Mouse (Mus musculus): ENCODE measurements around the gene Ptgr2. TPM values are rescaled to one million over a fixed set of nuclear protein-coding genes. Genes with fewer than 3 reads are reported as not detected.
"Not testable (repeated sequence)": the region's sequence is repeated elsewhere in the genome, so short reads cannot be mapped to it uniquely, and the experiment has no call there.

Ptgr2 gene
- polyA plus RNA-seq, 1 experiment from 2014 or later: 17.4 TPM

DNA sequence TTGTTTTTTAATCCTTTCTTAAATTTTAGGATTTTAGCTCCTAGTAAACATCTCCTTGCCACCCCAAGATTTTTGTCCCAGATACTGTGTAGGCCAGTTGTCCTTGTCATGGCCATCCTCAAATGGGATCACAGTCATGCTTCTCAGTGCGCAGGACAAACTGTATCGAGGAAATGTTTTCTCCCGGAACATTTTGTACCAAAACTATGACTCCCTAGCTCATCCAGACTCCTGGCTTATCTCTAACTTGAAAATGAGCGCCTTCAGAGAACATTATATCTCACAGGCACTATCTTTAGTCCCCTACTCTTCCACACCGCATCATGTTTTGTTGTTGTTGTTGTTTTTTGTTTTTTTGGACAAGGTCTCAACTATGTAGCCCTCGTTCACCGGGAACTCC, 31.0 kb downstream of the Ptgr2 start:
- Histone ChIP-seq H3K4me3 (peak overlapping the region; percentile 99), H3K4me1 (peaks cover 14% of the 10 kb centered on the region), H3K4me2 (replicated peaks) (peak overlapping the region; percentile 92), H3K9me3 (no peaks in the 10 kb centered on the region), H3K27me3 (replicated peaks) (no peaks in the 10 kb centered on the region), H3K27ac (no peak overlapping the region), H3K9ac (peak overlapping the region; percentile 96), H3K36me3 (no peaks in the 10 kb centered on the region)
- 51% methylated on average over 7 of the region's 7 CpGs for WGBS
- ATAC-seq (ENCODE audit: low FRiP score, low read depth): no peak

DNA sequence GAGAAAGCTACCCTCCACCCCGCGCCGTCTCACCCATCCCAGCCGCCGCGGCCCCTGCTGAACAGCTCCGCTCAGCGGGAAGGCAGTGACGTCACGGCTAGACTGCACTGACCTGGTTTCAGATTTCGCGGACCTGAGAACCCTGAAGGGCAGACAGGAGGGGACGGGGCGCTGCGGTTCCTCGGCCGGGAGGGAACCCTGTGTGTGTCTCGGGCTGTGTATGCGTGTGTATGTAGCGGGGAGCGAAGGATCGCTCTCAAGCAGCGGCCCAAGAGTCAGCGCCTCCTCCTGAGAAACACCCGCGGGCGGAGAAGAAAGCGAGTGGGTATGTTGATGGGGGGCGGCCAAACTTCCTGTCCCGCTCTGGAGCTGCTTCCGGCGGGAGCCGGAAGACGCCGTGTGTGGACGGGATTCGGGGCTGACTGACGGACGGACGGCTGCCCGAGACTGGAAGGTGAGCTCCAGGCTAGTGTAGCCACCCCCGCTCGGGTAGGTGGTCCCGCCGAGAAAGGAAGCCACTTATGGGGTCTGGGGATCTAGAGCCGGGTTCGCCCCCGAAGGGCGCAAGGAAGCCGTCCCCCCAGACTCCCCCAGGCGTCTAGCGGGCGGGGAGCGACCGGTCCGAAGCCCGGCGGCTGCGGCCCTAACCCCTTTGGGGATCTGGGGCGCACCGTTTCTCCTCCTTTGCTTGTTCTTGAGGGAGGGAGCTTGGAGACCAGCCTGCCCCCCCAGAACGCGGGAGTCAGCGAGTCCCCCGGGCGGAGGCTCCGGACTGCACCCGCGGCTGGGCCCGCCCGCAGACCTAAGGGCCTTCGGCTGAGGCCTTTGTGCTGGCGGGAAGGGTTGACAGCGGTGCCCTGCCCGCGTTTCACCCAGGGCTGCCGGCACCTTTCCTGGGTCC, 31.9 kb downstream of the Ptgr2 start, which contains the start of gene Zfp410:
Zfp410 (plus strand) TSS at position 132 of the 901 bp plus-strand sequence.
- H3K36me3 ChIP-seq: no peaks in the 10 kb centered on the region
- peaks cover 14% of the 10 kb centered on the region for H3K4me1 ChIP-seq
- H3K27me3 ChIP-seq (replicated peaks): no peaks in the 10 kb centered on the region
- H3K9ac ChIP-seq: peak within 1 kb of the TSS; percentile 96
- peak within 1 kb of the TSS; percentile 99 for H3K4me3 ChIP-seq
- peak within 1 kb of the TSS; percentile 57 for H3K27ac ChIP-seq
- H3K4me2 ChIP-seq (replicated peaks): peak within 1 kb of the TSS; percentile 92
- WGBS: under 1% methylated on average over 77 of the region's 77 CpGs
- ATAC-seq (ENCODE audit: low FRiP score, low read depth): peak; percentile 94
- H3K9me3 ChIP-seq: no peaks in the 10 kb centered on the region

DNA sequence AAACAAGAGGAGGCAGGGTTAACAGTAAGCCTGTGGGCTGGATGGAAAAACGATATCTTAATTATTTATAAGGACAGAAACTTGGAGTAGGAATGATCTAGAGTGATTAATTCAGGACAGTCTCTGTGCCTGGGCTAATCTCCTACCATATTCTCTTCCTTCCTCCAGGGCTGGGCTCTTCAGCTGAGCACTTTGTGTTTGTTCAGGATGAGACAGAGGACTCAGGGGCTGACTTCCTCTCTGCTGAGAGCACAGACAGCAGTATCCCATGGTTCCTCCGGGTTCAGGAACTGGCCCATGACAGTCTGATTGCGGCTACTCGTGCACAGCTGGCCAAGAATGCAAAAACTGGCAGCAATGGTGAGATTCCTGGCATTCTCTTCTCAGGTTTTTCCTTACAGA, 42.1 kb downstream of the Ptgr2 start:
- H3K27ac ChIP-seq: no peak overlapping the region
- H3K27me3 ChIP-seq (replicated peaks): no peaks in the 10 kb centered on the region
- H3K4me1 ChIP-seq: no peaks in the 10 kb centered on the region
- peaks cover 59% of the 10 kb centered on the region for H3K36me3 ChIP-seq
- no peaks in the 10 kb centered on the region for H3K9me3 ChIP-seq
- 88% methylated on average over 4 of the region's 4 CpGs for WGBS
- H3K9ac ChIP-seq: no peak overlapping the region
- H3K4me3 ChIP-seq: no peak overlapping the region
- H3K4me2 ChIP-seq (replicated peaks): no peak overlapping the region
- no peak for ATAC-seq (ENCODE audit: low FRiP score, low read depth)

DNA sequence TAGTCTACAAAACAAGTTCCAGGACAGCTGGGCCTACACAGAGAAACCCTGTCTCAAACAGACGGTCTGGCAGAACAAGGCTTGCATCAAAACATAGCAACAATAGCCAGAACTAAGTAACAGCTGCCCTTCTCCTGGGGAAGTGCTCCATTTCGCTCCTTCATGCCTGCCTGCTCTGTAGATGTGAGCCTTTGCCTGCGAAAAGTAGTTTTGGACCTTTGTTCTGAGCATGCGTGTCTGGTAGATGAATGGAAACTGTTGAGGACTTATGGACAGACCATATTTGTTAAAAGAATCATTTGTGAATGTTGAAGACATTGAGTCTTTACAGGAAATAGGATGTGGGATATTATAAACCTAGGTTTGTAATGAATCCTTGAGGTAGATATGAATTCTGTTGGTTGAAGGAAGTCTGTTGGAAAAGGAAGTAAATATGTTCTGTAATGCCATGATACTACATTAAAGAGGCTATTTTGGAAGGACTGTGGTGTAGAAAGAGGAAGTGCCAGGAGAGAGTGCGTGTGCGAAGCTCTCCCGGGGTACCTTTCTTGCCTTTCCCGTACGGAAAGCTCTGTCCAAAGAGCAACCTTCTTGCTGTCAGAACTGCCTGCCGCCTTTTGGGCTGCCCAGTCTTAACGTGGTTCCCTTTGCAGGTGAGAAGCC, 52.1 kb downstream of the Ptgr2 start:
- no peaks in the 10 kb centered on the region for H3K27me3 ChIP-seq (replicated peaks)
- H3K27ac ChIP-seq: no peak overlapping the region
- no peak overlapping the region for H3K9ac ChIP-seq
- ATAC-seq (ENCODE audit: low FRiP score, low read depth): no peak
- H3K4me2 ChIP-seq (replicated peaks): no peak overlapping the region
- H3K36me3 ChIP-seq: peaks cover 81% of the 10 kb centered on the region
- 95% methylated on average over 11 of the region's 11 CpGs for WGBS
- no peaks in the 10 kb centered on the region for H3K4me1 ChIP-seq
- H3K4me3 ChIP-seq: no peak overlapping the region
- no peaks in the 10 kb centered on the region for H3K9me3 ChIP-seq

DNA sequence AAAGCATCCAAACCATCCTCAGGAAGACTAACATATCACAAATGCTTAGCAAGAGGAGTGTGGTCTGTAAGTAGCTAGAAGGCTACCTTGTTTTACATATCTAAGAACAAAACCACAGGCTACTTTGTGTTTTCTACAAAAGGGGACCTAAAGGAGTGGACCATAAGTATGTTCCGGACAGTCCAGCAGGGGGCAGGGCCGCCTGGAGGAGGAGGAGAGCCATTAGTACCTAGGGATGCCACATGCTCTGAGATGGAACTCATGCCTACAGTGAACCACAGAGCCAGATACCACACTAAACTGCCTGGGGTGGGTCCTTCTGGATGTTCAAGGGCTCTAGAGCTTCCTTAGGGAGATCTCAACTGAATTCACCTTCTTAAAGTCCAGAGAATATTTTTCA, 62.2 kb downstream of the Ptgr2 start:
- 32% methylated on average over 2 of the region's 2 CpGs for WGBS
- H3K36me3 ChIP-seq: peaks cover 53% of the 10 kb centered on the region
- no peak overlapping the region for H3K27ac ChIP-seq
- H3K4me3 ChIP-seq: no peak overlapping the region
- no peaks in the 10 kb centered on the region for H3K9me3 ChIP-seq
- no peaks in the 10 kb centered on the region; the same call in 1 of the 2 replicates for H3K4me1 ChIP-seq
- no peak for ATAC-seq (ENCODE audit: low FRiP score, low read depth)
- no peaks in the 10 kb centered on the region for H3K27me3 ChIP-seq (replicated peaks)
- no peak overlapping the region for H3K4me2 ChIP-seq (replicated peaks)
- H3K9ac ChIP-seq: no peak overlapping the region

DNA sequence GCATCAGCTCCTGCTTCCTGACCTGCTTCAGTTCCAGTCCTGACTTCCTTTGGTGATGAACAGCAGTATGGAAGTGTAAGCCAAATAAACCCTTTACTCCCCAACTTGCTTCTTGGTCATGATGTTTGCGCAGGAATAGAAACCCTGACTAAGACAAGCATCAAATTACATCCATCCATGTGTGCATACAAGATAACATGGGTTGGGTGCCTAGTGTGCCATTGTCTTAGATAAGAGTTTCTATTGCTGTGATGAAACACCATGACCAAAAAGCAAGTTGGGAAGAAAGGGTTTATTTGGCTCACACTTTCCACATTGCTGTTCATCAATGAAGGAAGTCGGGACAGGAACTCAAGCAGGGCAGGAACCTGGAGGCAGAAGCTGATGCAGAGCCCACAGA, 73.7 kb downstream of the Ptgr2 start:
- not testable (repeated sequence) for ATAC-seq (ENCODE audit: low FRiP score, low read depth); H3K9ac ChIP-seq; H3K9me3 ChIP-seq; H3K4me2 ChIP-seq (replicated peaks); H3K27me3 ChIP-seq (replicated peaks); H3K4me3 ChIP-seq; H3K27ac ChIP-seq
- 86% methylated on average over 2 of the region's 2 CpGs for WGBS
- peaks cover 14% of the 10 kb centered on the region for H3K4me1 ChIP-seq
- H3K36me3 ChIP-seq: peaks cover 35% of the 10 kb centered on the region

DNA sequence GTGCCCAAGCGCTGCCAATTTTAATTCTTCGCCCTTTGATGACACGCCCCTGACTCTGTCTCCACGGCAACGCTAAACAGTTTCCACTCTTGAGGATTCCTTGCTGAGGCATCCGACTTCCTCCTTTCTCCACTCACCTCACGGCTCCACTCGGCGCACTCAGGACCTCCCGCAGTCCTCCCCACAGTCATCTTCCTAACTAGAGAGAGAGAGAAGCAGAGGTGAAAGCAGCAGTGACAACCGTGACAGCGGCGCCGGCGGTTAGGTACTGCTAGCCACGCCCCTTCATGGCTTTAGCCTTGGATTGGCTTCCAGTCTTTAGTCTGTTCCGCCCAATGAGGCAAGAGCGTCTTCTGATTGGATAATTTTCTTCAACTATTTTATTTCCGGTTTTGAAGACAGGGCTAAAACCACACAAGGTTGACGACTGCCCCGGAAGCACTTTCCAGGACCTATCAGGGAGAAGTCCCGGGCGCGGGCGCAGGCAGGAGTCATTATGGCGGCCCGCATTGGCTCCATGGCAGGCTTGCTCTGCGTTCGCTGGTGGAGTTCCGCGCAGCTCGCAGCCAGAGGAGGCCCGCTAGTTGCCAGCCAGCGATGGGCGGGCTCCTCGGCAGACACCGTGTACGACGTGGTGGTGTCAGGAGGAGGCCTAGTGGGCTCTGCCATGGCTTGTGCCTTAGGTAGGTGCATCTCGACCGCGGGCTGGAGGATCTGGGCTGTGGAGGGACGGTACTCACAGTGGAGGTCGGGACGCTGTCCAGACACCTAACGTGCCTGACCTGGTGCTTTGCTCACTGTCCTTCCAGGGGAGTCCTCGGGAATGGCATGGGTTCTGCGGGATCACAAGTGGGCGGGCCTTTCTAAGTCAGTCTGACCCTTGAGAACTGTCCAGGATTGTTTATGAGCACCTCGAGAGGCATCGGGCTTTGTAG, 76.8 kb downstream of the Ptgr2 start, which contains the start of the genes Coq6 and Fam161b:
Coq6 (plus strand) TSS at position 103 of the 935 bp plus-strand sequence.
Fam161b (minus strand) TSS at position 279 of the 935 bp plus-strand sequence.
- Histone ChIP-seq H3K4me3 (peak within 1 kb of the TSS; percentile 92), H3K36me3 (peaks cover 6% of the 10 kb centered on the region; the same call in 1 of the 2 replicates), H3K9ac (peak within 1 kb of the TSS; percentile 75), H3K27ac (no peak within 1 kb of the TSS), H3K4me1 (peaks cover 14% of the 10 kb centered on the region), H3K9me3 (no peaks in the 10 kb centered on the region), H3K27me3 (replicated peaks) (no peaks in the 10 kb centered on the region), H3K4me2 (replicated peaks) (peak within 1 kb of the TSS; percentile 79)
- under 1% methylated on average over 51 of the region's 51 CpGs for WGBS
- peak; percentile 99 for ATAC-seq (ENCODE audit: low FRiP score, low read depth)

DNA sequence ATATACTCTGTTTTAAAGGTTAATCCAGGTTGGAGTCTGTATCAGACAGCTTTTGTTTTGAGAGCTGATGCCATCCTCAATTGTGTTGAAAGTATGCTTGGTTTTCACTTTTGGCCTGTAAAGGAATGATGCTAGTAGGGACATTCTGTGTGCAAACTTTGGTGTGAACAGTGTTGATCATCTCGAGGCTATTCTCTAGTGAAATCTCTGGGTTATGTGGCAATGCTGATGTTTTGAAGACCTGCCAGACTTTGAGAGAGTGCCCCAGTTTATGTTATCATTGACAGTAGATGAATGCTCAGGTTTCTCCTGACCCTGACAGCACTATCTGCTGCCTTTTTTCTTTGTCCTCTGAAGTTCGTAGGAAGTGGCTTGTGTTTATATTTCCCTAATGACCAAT, 77.8 kb downstream of the Ptgr2 start:
- Histone ChIP-seq H3K9me3 (no peaks in the 10 kb centered on the region), H3K4me2 (replicated peaks) (peak overlapping the region; percentile 79), H3K36me3 (peaks cover 6% of the 10 kb centered on the region; the same call in 1 of the 2 replicates), H3K4me3 (no peak overlapping the region), H3K27ac (no peak overlapping the region), H3K9ac (no peak overlapping the region), H3K27me3 (replicated peaks) (no peaks in the 10 kb centered on the region), H3K4me1 (peaks cover 14% of the 10 kb centered on the region)
- 66% methylated on average over 2 of the region's 2 CpGs for WGBS
- ATAC-seq (ENCODE audit: low FRiP score, low read depth): no peak

DNA sequence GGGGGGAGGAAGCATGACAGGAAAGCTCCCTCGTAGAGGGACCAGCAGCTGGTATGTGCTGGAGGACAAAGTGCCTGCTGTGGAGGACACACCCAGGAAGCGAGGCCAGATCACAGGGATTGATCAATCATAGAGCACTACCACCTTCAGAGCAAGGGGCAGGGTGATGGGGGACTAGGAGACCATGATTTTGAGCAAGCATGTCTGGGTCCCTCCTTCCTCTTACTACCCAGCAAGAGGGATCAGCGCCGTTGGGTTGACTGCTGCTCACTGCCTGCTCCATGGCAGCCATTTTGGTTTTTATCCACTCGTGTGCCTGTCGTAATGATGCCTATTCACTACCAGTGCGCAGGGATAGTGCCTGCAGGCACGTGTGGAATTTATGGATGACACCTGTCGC, 79.3 kb downstream of the Ptgr2 start:
- Histone ChIP-seq H3K9ac (no peak overlapping the region), H3K36me3 (peaks cover 20% of the 10 kb centered on the region), H3K27ac (no peak overlapping the region), H3K27me3 (replicated peaks) (no peaks in the 10 kb centered on the region), H3K4me1 (peaks cover 14% of the 10 kb centered on the region), H3K4me2 (replicated peaks) (no peak overlapping the region), H3K9me3 (no peaks in the 10 kb centered on the region), H3K4me3 (no peak overlapping the region)
- WGBS: 80% methylated on average over 9 of the region's 9 CpGs
- no peak for ATAC-seq (ENCODE audit: low FRiP score, low read depth)

DNA sequence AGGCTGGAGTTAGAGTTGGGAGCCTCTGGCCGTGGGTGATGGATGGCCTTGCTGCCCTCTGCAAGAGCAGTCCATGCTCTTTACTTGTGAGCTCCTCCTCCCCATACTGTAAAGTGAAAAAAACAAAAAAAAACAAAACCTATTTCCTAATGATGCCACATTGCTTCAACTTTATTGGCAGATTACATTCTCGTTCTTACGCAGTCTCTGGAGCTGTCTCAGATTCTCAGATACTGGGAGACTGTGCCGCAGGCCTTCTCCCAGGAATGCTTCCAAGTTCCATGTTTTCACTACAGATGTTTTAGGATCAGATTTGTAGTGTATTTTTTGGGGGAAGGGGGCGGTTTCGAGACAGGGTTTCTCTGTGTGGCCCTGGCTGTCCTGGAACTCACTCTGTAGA, 80.1 kb downstream of the Ptgr2 start:
- no peak for ATAC-seq (ENCODE audit: low FRiP score, low read depth)
- no peak overlapping the region for H3K4me3 ChIP-seq
- peaks cover 29% of the 10 kb centered on the region for H3K36me3 ChIP-seq
- H3K4me2 ChIP-seq (replicated peaks): no peak overlapping the region
- no peak overlapping the region for H3K27ac ChIP-seq
- no peak overlapping the region for H3K9ac ChIP-seq
- 97% methylated on average over 6 of the region's 6 CpGs for WGBS
- H3K4me1 ChIP-seq: peaks cover 14% of the 10 kb centered on the region
- no peaks in the 10 kb centered on the region for H3K9me3 ChIP-seq
- H3K27me3 ChIP-seq (replicated peaks): no peaks in the 10 kb centered on the region

All from neural tube, embryonic 12.5 days (tissue).